Mouse (Mus musculus) CD4-positive naive resting alpha-beta T cell, adult 57 days (primary cell): ENCODE data around the gene 1600015I10Rik. TPM values are rescaled to one million over a fixed set of nuclear protein-coding genes. Genes with fewer than 3 reads are reported as not detected.

Source experiments
- total RNA-seq: library from RNA; stranded (reverse); gene quantifications from one replicate; pipeline ENCODE4 v1.2.4, GENCODE M21; 2023

Gene 1600015I10Rik
- not detected for total RNA-seq

GRCm38 (mm10) chr6:48929595-48929994 is at the start of gene 1600015I10Rik:
Gene 1600015I10Rik (plus strand): TSS chr6:48929895.

GRCm38 (mm10) chr6:48974663-48975062 is 45.0 kb downstream of the 1600015I10Rik start, which contains the start of gene Doxl2:
Gene Doxl2 (plus strand): TSS chr6:48974963.

Other genes starting within 250 kb of the 1600015I10Rik start
- 370 TPM for gene Gimap4, start 245.3 kb upstream of the 1600015I10Rik start, total RNA-seq
- 2,141 TPM for gene Gimap6, start 221.7 kb upstream of the 1600015I10Rik start, total RNA-seq
- gene Gm28053, start 211.3 kb upstream of the 1600015I10Rik start, total RNA-seq = 19.3 TPM
- 37.7 TPM for gene Gimap7, start 211.3 kb upstream of the 1600015I10Rik start, total RNA-seq
- 153 TPM for gene Gimap1, start 190.8 kb upstream of the 1600015I10Rik start, total RNA-seq
- 147 TPM for gene Gimap5, start 183.7 kb upstream of the 1600015I10Rik start, total RNA-seq
- 591 TPM for gene Gimap3, start 159.0 kb upstream of the 1600015I10Rik start, total RNA-seq
- gene Tmem176a, start 89.0 kb upstream of the 1600015I10Rik start, total RNA-seq = 6.3 TPM
- 10.0 TPM for gene Tmem176b, start 88.4 kb upstream of the 1600015I10Rik start, total RNA-seq
- not detected for gene Aoc1, start 57.0 kb upstream of the 1600015I10Rik start, total RNA-seq
- gene Doxl2, start 45.1 kb downstream of the 1600015I10Rik start, total RNA-seq = not detected
- not detected for gene Svs1, start 57.0 kb downstream of the 1600015I10Rik start, total RNA-seq
- gene Gpnmb, start 106.7 kb downstream of the 1600015I10Rik start, total RNA-seq = 0.68 TPM
- gene Malsu1, start 143.9 kb downstream of the 1600015I10Rik start, total RNA-seq = 53.0 TPM